Mouse (Mus musculus): Measurements from ENCODE around the gene Cd99l2.
"Not testable (repeated sequence)": the region's sequence is repeated elsewhere in the genome, so short reads cannot be mapped to it uniquely, and the experiment has no call there.

Cd99l2 gene

GRCm38 (mm10) chrX:71492634-71493278 is at the start of gene Cd99l2:
TSS of gene Cd99l2 (minus strand) at chrX:71492849.
- DNase-seq (ENCODE audit: low read depth, low spot score): peak; percentile 76

- DNase-seq (ENCODE audit: low read depth, low spot score): no peak
Measured at GRCm38 (mm10) chrX:71540821-71541510, 48.3 kb upstream of the Cd99l2 start.

- DNase-seq (ENCODE audit: low read depth, low spot score): no peak
Measured at GRCm38 (mm10) chrX:71537791-71538190, 45.1 kb upstream of the Cd99l2 start.

- DNase-seq (ENCODE audit: low read depth, low spot score): no peak
Measured at GRCm38 (mm10) chrX:71534102-71534501, 41.5 kb upstream of the Cd99l2 start.

- no peak for DNase-seq (ENCODE audit: low read depth, low spot score)
Measured at GRCm38 (mm10) chrX:71532635-71533034, 40.0 kb upstream of the Cd99l2 start.

GRCm38 (mm10) chrX:71528646-71529045 is 36.0 kb upstream of the Cd99l2 start:
- peak; percentile 7 for DNase-seq (ENCODE audit: low read depth, low spot score)

- no peak for DNase-seq (ENCODE audit: low read depth, low spot score)
Measured at GRCm38 (mm10) chrX:71528150-71528549, 35.5 kb upstream of the Cd99l2 start.

- no peak for DNase-seq (ENCODE audit: low read depth, low spot score)
Measured at GRCm38 (mm10) chrX:71527461-71527860, 34.8 kb upstream of the Cd99l2 start.

- DNase-seq (ENCODE audit: low read depth, low spot score): no peak
Measured at GRCm38 (mm10) chrX:71525593-71526299, 33.1 kb upstream of the Cd99l2 start.

GRCm38 (mm10) chrX:71524310-71524709 is 31.7 kb upstream of the Cd99l2 start:
- DNase-seq (ENCODE audit: low read depth, low spot score): no peak

- no peak for DNase-seq (ENCODE audit: low read depth, low spot score)
Measured at GRCm38 (mm10) chrX:71522889-71523288, 30.2 kb upstream of the Cd99l2 start.

- no peak for DNase-seq (ENCODE audit: low read depth, low spot score)
Measured at GRCm38 (mm10) chrX:71519252-71519651, 26.6 kb upstream of the Cd99l2 start.

GRCm38 (mm10) chrX:71506591-71506990 is 13.9 kb upstream of the Cd99l2 start:
- not testable (repeated sequence) for DNase-seq (ENCODE audit: low read depth, low spot score)

GRCm38 (mm10) chrX:71493279-71493656 is 619 bp upstream of the Cd99l2 start:
- DNase-seq (ENCODE audit: low read depth, low spot score): peak; percentile 46

- no peak for DNase-seq (ENCODE audit: low read depth, low spot score)
Measured at GRCm38 (mm10) chrX:71491931-71492633, 567 bp downstream of the Cd99l2 start.

GRCm38 (mm10) chrX:71489353-71489752 is 3.3 kb downstream of the Cd99l2 start:
- no peak for DNase-seq (ENCODE audit: low read depth, low spot score)

- no peak for DNase-seq (ENCODE audit: low read depth, low spot score)
Measured at GRCm38 (mm10) chrX:71482244-71482643, 10.4 kb downstream of the Cd99l2 start.

GRCm38 (mm10) chrX:71475992-71476391 is 16.7 kb downstream of the Cd99l2 start:
- DNase-seq (ENCODE audit: low read depth, low spot score): peak; percentile 20

- no peak for DNase-seq (ENCODE audit: low read depth, low spot score)
Measured at GRCm38 (mm10) chrX:71475497-71475896, 17.2 kb downstream of the Cd99l2 start.

GRCm38 (mm10) chrX:71475084-71475483 is 17.6 kb downstream of the Cd99l2 start:
- no peak for DNase-seq (ENCODE audit: low read depth, low spot score)

- no peak for DNase-seq (ENCODE audit: low read depth, low spot score)
Measured at GRCm38 (mm10) chrX:71474296-71474956, 18.2 kb downstream of the Cd99l2 start.
